Mouse (Mus musculus) CD4-positive helper T cell, adult 2 months (primary cell): ENCODE data around the gene Mrps36.
"Not testable (repeated sequence)": the region's sequence is repeated elsewhere in the genome, so short reads cannot be mapped to it uniquely, and the experiment has no call there.

Experiments used
- DNase-seq: peaks from one replicate; pipeline ENCODE4 v3.0.0-alpha.2; 2012; ENCODE audit warnings: low read depth, missing footprints, low spot score

Gene Mrps36

DNA sequence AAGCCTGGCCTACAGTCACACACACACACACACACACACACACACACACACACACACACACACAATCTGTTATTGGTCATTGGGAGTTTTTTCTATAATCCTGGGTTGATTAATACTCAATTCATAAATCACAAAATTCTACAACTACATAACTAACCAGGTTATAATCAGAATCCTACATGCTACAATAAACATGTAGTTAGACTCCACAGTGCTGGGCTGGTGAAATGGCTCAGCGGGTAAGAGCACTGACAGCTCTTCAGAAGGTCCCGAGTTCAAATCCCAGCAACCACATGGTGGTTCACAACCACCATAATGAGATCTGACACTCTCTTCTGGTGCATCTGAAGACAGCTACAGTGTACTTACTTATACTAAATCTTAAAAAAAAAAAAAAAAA is 11.7 kb downstream of the Mrps36 start:
- no peak for DNase-seq

DNA sequence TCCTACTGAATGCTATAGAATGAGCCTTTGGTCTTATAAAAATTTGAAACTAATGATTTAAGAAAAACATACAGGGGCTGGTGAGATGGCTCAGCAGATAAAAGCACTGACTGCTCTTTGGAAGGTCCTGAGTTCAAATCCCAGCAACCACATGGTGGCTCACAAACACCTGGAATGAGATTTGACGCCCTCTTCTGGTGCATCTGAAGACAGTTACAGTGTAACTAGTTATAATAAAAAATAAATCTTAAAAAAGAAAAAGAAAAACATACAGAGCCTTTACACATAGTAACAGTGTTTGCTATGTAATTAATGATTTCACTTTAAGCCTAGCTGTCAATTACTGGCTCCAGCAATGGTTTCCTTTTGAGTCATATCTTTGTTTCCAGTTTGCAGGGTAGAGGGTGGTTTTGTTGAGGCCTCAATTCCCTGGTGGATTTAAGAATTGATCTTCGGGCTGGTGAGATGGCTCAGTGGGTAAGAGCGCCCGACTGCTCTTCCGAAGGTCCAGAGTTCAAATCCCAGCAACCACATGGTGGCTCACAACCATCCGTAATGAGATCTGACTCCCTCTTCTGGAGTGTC is 12.9 kb downstream of the Mrps36 start:
- DNase-seq, result not testable (repeated sequence)

GRCm38 (mm10) chr13:100730861-100731176 is 13.6 kb downstream of the Mrps36 start, which contains the start of gene Cdk7:
TSS of gene Cdk7 (minus strand) at chr13:100730939.
- DNase-seq, result peak; percentile 93

DNA sequence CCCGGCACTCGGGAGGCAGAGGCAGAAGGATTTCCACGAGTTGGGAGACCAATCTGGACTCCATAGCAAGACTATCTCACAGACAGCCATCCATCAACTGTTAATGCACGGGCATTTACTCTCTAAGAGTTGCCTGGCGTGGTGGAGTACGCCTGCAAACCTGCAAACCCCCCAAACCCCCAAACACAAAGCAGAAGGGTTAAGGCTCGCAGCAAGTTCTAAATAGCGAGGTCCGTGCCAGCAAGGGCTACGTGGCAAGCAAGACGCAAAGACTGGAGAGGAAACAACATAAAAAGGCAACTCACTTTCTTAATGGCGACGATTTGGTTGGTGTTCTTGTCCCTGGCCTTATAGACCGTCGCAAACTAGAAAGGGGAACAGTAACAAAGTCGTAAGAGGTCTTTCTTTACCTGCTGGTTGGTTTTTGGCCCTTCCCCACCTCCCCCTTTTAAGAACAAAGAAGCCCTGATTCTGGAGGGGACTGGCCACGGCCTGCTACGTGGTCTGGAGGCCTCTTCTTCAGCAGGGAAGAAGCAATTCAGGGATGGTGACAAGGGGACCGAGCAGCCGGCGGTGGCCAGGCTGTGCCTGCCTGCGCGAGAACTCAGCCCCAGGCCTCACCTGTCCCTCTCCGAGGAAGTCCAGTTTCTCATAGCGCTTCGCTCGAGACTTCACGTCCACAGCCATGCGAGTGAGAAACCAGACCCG is 14.2 kb downstream of the Mrps36 start:
- DNase-seq, result peak; percentile 14

- DNase-seq, result not testable (repeated sequence)
Observed at GRCm38 (mm10) chr13:100728530-100728929, 15.9 kb downstream of the Mrps36 start.

DNA sequence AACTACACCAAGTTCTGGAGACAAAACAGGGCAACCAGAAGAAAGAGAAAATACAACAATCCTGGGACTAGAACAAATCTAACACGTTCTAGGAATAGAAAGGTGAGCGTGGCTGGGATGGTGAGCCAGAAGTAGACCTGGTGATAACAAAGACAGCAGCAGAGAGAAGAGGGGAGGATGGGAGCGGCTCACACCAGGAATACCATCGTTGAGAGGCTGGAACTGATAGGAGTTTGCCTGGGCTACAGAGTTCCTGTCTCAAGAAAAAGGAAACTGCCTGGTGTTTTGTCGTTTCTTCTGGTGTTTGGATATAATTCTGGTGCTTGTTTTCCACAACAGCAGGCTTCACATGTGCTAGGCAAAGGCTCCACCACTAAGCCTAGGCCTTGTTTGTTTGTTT is 16.4 kb downstream of the Mrps36 start:
- DNase-seq, result no peak

DNA sequence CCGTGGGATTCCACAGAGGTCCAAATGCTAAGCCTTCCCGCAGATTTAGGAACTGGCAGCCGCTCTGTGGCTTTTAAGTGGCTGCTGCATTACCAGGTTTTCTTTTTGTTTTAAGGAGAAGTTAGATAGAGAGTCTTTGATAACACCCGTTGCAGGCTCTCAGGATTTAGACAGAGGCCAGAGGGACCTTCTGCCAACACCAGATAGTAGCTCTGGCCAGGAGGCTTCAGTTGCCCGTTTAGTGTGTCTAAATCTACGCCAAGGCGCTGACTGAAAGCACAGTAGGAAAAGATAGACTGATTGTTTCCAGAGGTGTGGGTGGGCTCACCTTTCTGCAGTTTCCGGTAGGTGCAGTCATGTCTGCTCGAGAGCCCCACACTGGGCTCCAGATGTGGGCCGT is 19.3 kb downstream of the Mrps36 start:
- DNase-seq, result no peak

- no peak for DNase-seq
Observed at GRCm38 (mm10) chr13:100724051-100724754, 20.3 kb downstream of the Mrps36 start.

DNA sequence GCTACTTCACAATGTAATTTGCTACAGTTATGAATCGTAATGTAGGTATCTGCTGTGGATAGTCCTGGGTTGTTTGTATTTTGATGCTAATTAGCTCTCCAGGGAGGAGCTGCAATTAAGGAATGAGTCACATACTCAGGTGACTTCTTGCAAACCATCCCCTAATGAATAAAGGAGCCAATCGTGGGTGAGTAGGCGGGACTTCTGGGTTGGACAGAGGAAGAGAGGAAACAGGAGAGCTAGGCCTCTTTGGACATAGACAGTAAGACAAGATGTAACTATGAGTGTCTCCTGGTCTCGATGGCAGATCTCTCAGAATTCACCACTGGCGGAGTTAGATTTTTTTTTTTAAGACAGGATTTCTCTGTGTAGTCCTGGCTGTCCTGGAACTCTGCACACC is 22.8 kb downstream of the Mrps36 start:
- DNase-seq, result no peak

- DNase-seq, result no peak
Observed at GRCm38 (mm10) chr13:100715467-100715866, 29.0 kb downstream of the Mrps36 start.

DNA sequence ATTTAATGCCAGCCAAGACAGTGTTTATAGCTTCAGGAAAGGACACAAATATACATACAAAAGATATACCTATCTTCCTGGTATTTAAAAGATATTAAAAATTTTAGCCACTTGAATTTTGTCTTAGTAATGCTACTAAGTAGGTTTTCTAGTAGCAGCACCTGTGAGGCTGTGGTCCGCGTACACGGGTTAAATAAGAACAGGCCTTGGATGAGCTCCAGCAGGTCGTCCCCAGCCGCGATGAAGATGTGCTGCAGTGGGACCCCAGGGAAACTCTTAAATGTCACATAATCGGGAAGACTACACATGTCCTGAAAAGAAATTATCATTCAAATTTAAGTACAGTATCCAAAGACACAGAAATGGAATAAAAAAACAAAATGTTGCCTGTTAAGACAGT is 38.3 kb downstream of the Mrps36 start:
- no peak for DNase-seq

GRCm38 (mm10) chr13:100703468-100703867 is 41.0 kb downstream of the Mrps36 start:
- no peak for DNase-seq

DNA sequence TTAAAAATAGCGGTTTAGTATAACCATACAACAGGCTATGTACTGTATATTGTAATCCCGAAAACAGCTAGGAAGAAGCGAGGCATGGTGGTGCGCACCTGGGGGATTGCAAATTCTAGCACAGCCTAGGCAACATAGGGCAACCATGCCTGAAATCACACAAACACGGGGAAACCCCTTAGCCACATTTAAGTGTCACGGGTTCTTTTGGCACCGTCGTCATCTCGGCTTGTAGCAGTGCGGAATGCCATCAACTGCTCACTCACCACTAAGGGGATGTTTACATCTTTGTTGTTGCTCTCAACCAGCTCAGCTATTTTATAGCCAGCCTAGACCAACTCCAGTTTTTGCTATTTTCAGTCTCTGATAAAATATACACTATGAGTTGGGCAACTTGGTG is 45.6 kb downstream of the Mrps36 start:
- no peak for DNase-seq

DNA sequence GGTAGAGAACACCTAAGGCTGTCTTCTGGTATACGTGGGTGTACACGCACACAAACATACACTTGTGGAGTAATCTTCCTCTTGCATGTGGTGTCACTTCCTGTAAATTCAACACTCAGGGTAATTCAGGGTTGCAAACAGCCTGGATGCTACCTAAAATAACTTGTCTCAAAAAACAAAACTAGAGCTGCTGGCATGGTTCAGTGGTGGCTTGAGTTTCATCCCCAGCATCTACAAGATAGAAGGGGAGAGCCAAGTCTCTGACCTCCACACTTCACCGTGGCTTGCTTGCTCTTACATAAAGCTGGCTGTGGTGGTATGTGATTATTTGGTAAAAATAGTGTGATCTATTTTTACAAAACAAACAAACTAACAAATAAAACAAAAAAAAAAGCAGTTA is 46.9 kb downstream of the Mrps36 start:
- no peak for DNase-seq

DNA sequence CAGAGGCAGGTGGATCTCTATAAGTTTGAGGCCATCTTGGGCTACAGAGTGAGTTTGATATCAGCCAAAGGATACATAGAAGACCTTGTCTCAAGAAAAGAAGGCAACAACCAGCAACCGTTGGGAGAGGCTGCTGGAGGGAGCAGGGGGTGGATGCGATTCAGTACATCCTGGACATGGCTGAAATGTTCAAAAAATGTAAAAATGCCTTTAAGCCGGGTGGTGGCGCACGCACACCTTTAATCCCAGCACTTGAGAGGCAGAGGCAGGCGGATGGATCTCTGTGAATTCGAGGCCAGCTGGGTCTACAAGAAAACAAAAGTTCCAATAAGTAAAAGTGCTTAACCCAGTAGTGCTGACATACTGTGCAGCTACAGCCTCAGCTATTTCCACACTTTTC is 56.9 kb downstream of the Mrps36 start:
- DNase-seq, result no peak
